17 mouse cellular contexts compared by ENCODE assay signal in genomic region chr11:50253393-50253792, GRCm38 (mm10). TPM values are rescaled to one million over a fixed set of nuclear protein-coding genes. Genes with fewer than 3 reads are reported as not detected.
DNase-seq lines count a peak whose midpoint lies in the region; ATAC-seq and TF ChIP-seq lines count a peak whose summit lies in the region.
"Had no signal": no experiment of that assay in that cellular context is flagged by ENCODE, and none has a peak within 500 bp of the region (broad histone marks: within the 10 kb centered on the region; RNA-seq: fewer than 3 reads in every experiment).

No protein-coding gene starts in this region.

- ATAC-seq in intestine, embryonic 16.5 days = 0 out of 2 replicates have a peak, but pooled peaks have one; percentile 38
- no peak for ATAC-seq in intestine, embryonic 15.5 days
- peak; percentile 50 for ATAC-seq in forebrain, postnatal 0 days
- ATAC-seq in neural tube, embryonic 15.5 days (ENCODE audit: low FRiP score) = no peak
- ATAC-seq: inflammation-experienced regulatory T-cells, adult 6 months had no signal

- H3K9me3 ChIP-seq in intestine, embryonic 16.5 days (ENCODE audit: control insufficient read depth, low read length) = no peaks in the 10 kb centered on the region
- no peaks in the 10 kb centered on the region for H3K9me3 ChIP-seq in intestine, embryonic 15.5 days
- H3K9me3 ChIP-seq in ES-Bruce4 (replicated peaks; ENCODE audit: control insufficient read depth, insufficient read depth, low read length, poor library complexity, severe bottlenecking) = no peaks in the 10 kb centered on the region
- no peaks in the 10 kb centered on the region for H3K9me3 ChIP-seq in forebrain, postnatal 0 days (ENCODE audit: low read length)
- H3K9me3 ChIP-seq in neural tube, embryonic 15.5 days (replicated peaks) = no peaks in the 10 kb centered on the region
- H3K9me3 ChIP-seq: embryonic facial prominence, embryonic 15.5 days; heart, embryonic 10.5 days; midbrain, embryonic 12.5 days had no signal

- TF ChIP-seq CTCF in C2C12 (IDR thresholded peaks at IDR 0.05; ENCODE audit: control insufficient read depth, insufficient read depth, insufficient read length) (no peak), ES-Bruce4 (IDR thresholded peaks at IDR 0.05; ENCODE audit: low read depth, low read length) (no peak)
- no peak for TF ChIP-seq CTCF in forebrain, postnatal 0 days (IDR thresholded peaks at IDR 0.05; ENCODE audit: low read depth)

- no peak overlapping the region for H3ac ChIP-seq in C2C12 (ENCODE audit: control insufficient read depth, insufficient read length, low read depth)

- TF ChIP-seq POLR2A in ES-Bruce4 (IDR thresholded peaks at IDR 0.05; ENCODE audit: insufficient read depth, low read length) = no peak

- H3K4me3 ChIP-seq in intestine, embryonic 16.5 days (ENCODE audit: low read length) = no peak overlapping the region
- H3K4me3 ChIP-seq in intestine, embryonic 15.5 days (replicated peaks) = no peak overlapping the region
- H3K4me3 ChIP-seq in C2C12 (ENCODE audit: insufficient read depth, poor library complexity, severe bottlenecking) (no peak overlapping the region), ES-Bruce4 (ENCODE audit: low read depth, low read length) (peak overlapping the region; percentile 52)
- H3K4me3 ChIP-seq in forebrain, postnatal 0 days (ENCODE audit: low read depth, low read length) = no peak overlapping the region
- no peak overlapping the region for H3K4me3 ChIP-seq in neural tube, embryonic 15.5 days (replicated peaks)
- H3K4me3 ChIP-seq: embryonic facial prominence, embryonic 15.5 days; heart, embryonic 10.5 days; midbrain, embryonic 12.5 days had no signal

- no peak for DNase-seq in forebrain, postnatal 0 days
- no peak for DNase-seq in left cerebral cortex, adult 9 months (ENCODE audit: low spot score in 2 of 2)
- no peak for DNase-seq in right cerebral cortex, postnatal 36 days (ENCODE audit: low spot score in 2 of 2)
- DNase-seq: adrenal gland, postnatal 36 days; gastrocnemius, postnatal 25 days; lung, adult 18-20 months; lung, postnatal 36 days had no signal

- H3K9ac ChIP-seq in intestine, embryonic 16.5 days (ENCODE audit: low read depth, low read length) = no peak overlapping the region
- no peak overlapping the region for H3K9ac ChIP-seq in intestine, embryonic 15.5 days
- H3K9ac ChIP-seq in ES-Bruce4 (ENCODE audit: low read depth, poor library complexity, severe bottlenecking) = peak overlapping the region; percentile 51
- no peak overlapping the region for H3K9ac ChIP-seq in forebrain, postnatal 0 days
- H3K9ac ChIP-seq in neural tube, embryonic 15.5 days (replicated peaks) = no peak overlapping the region
- H3K9ac ChIP-seq: embryonic facial prominence, embryonic 15.5 days; midbrain, embryonic 12.5 days had no signal

- H3K79me3 ChIP-seq in C2C12 (ENCODE audit: low read depth) = no peaks in the 10 kb centered on the region

- no peak overlapping the region for H3K4me2 ChIP-seq in intestine, embryonic 16.5 days (ENCODE audit: low read depth, low read length)
- no peak overlapping the region for H3K4me2 ChIP-seq in intestine, embryonic 15.5 days (replicated peaks)
- no peak overlapping the region for H3K4me2 ChIP-seq in forebrain, postnatal 0 days (ENCODE audit: low read depth)
- H3K4me2 ChIP-seq in neural tube, embryonic 15.5 days = no peak overlapping the region
- H3K4me2 ChIP-seq: embryonic facial prominence, embryonic 15.5 days; midbrain, embryonic 12.5 days had no signal

- H3K4me1 ChIP-seq in intestine, embryonic 16.5 days (ENCODE audit: control insufficient read depth, insufficient read depth, low read length) = peaks cover 5% of the 10 kb centered on the region
- peaks cover 13% of the 10 kb centered on the region; the same call in 1 of the 2 replicates for H3K4me1 ChIP-seq in intestine, embryonic 15.5 days (replicated peaks)
- peaks cover 4% of the 10 kb centered on the region for H3K4me1 ChIP-seq in ES-Bruce4 (ENCODE audit: control insufficient read depth, insufficient read depth, low read length)
- no peaks in the 10 kb centered on the region for H3K4me1 ChIP-seq in forebrain, postnatal 0 days (ENCODE audit: insufficient read depth)
- H3K4me1 ChIP-seq in neural tube, embryonic 15.5 days = no peaks in the 10 kb centered on the region
- H3K4me1 ChIP-seq: midbrain, embryonic 12.5 days had no signal

- no peak overlapping the region for H3K27ac ChIP-seq in intestine, embryonic 16.5 days (ENCODE audit: low read length)
- no peak overlapping the region for H3K27ac ChIP-seq in intestine, embryonic 15.5 days
- peak overlapping the region; percentile 86 for H3K27ac ChIP-seq in ES-Bruce4 (ENCODE audit: insufficient read depth, low read length)
- H3K27ac ChIP-seq in forebrain, postnatal 0 days (ENCODE audit: low read depth, low read length) = 0 out of 2 replicates have a peak overlapping the region, but pooled peaks have one; percentile 15
- no peak overlapping the region for H3K27ac ChIP-seq in neural tube, embryonic 15.5 days (replicated peaks)
- H3K27ac ChIP-seq: embryonic facial prominence, embryonic 15.5 days; midbrain, embryonic 12.5 days had no signal

- H3K36me3 ChIP-seq in intestine, embryonic 16.5 days (ENCODE audit: control insufficient read depth, insufficient read depth, low read length) = peaks cover 14% of the 10 kb centered on the region
- peaks cover 10% of the 10 kb centered on the region for H3K36me3 ChIP-seq in intestine, embryonic 15.5 days
- H3K36me3 ChIP-seq in C2C12 (ENCODE audit: control insufficient read depth, insufficient read depth) = peaks cover 28% of the 10 kb centered on the region
- no peaks in the 10 kb centered on the region; the same call in 1 of the 2 replicates for H3K36me3 ChIP-seq in ES-Bruce4 (ENCODE audit: control insufficient read depth, insufficient read depth, low read length, poor library complexity, severe bottlenecking)
- peaks cover 25% of the 10 kb centered on the region for H3K36me3 ChIP-seq in forebrain, postnatal 0 days (ENCODE audit: insufficient read depth)
- H3K36me3 ChIP-seq in neural tube, embryonic 15.5 days = peaks cover 25% of the 10 kb centered on the region

- WGBS in intestine, embryonic 16.5 days = 59% methylated on average over 1 of the region's 1 CpGs
- 41% methylated on average over 1 of the region's 1 CpGs for WGBS in intestine, embryonic 15.5 days
- WGBS in forebrain, postnatal 0 days = 48% methylated on average over 1 of the region's 1 CpGs
- WGBS in neural tube, embryonic 15.5 days = 65% methylated on average over 1 of the region's 1 CpGs

- H3K79me2 ChIP-seq in C2C12 (ENCODE audit: control insufficient read depth, insufficient read depth) = no peaks in the 10 kb centered on the region

- TF ChIP-seq EP300 in ES-Bruce4 (IDR thresholded peaks at IDR 0.05; ENCODE audit: insufficient read depth, low read depth, low read length) = no peak

- H3K27me3 ChIP-seq in intestine, embryonic 16.5 days (replicated peaks; ENCODE audit: control insufficient read depth, insufficient read depth, low read length) = no peaks in the 10 kb centered on the region
- H3K27me3 ChIP-seq in intestine, embryonic 15.5 days (replicated peaks) = no peaks in the 10 kb centered on the region
- no peaks in the 10 kb centered on the region for H3K27me3 ChIP-seq in C2C12 (ENCODE audit: control insufficient read depth, insufficient read depth, insufficient read length)
- no peaks in the 10 kb centered on the region for H3K27me3 ChIP-seq in ES-Bruce4 (ENCODE audit: control insufficient read depth, insufficient read depth, low read length, poor library complexity, severe bottlenecking)
- H3K27me3 ChIP-seq in forebrain, postnatal 0 days (ENCODE audit: insufficient read depth, low read length) = no peaks in the 10 kb centered on the region
- H3K27me3 ChIP-seq in neural tube, embryonic 15.5 days (replicated peaks) = no peaks in the 10 kb centered on the region
- H3K27me3 ChIP-seq: CH12.LX; embryonic facial prominence, embryonic 15.5 days; midbrain, embryonic 12.5 days had no signal

RNA-seq across cellular contexts. Expression of gene Ltc4s, which starts 15.0 kb away (rescaled TPM):
- polyA plus RNA-seq in intestine, embryonic 16.5 days (2015; fragmentation: Nextera tagmentation; extraction: Ambion mirVana) = 4.3 and 5.1 TPM in 2 replicates
- polyA plus RNA-seq in intestine, embryonic 15.5 days (2015; fragmentation: Nextera tagmentation; extraction: Ambion mirVana) = 3.9 and 4.2 TPM in 2 replicates
- 1.3 TPM for polyA plus RNA-seq in C2C12 (2012; fragmentation: generic; extraction: Trizol)
- polyA plus RNA-seq in ES-Bruce4 (2011; ENCODE audit: insufficient read depth, insufficient read length, low read depth, missing spikeins) = 2.7 and 3.1 TPM in 2 replicates
- total RNA-seq in forebrain, postnatal 0 days (2014; rRNA removed) = 1.5 and 6.1 TPM in 2 replicates
- 6.1 TPM in 2 replicates for polyA plus RNA-seq in forebrain, postnatal 0 days (2015; fragmentation: Nextera tagmentation; extraction: Ambion mirVana)
- 2.9 and 3.7 TPM in 2 replicates for polyA plus RNA-seq in neural tube, embryonic 15.5 days (2015; fragmentation: Nextera tagmentation; extraction: Ambion mirVana)
- polyA plus RNA-seq: inflammation-experienced regulatory T-cells, adult 6 months had no signal

RNA-seq across cellular contexts. Expression of gene Maml1, which starts 38.7 kb away (rescaled TPM):
- 2.9 and 3.0 TPM in 2 replicates for polyA plus RNA-seq in intestine, embryonic 16.5 days (2015; fragmentation: Nextera tagmentation; extraction: Ambion mirVana)
- polyA plus RNA-seq in intestine, embryonic 15.5 days (2015; fragmentation: Nextera tagmentation; extraction: Ambion mirVana) = 4.1 and 4.3 TPM in 2 replicates
- polyA plus RNA-seq in C2C12 (2012; fragmentation: generic; extraction: Trizol) (14.8 TPM), ES-Bruce4 (2011; ENCODE audit: insufficient read depth, insufficient read length, low read depth, missing spikeins) (13.7 and 14.1 TPM in 2 replicates)
- total RNA-seq in forebrain, postnatal 0 days (2014; rRNA removed) = 8.2 and 10.8 TPM in 2 replicates
- polyA plus RNA-seq in forebrain, postnatal 0 days (2015; fragmentation: Nextera tagmentation; extraction: Ambion mirVana) = 1.5 and 1.6 TPM in 2 replicates
- polyA plus RNA-seq in neural tube, embryonic 15.5 days (2015; fragmentation: Nextera tagmentation; extraction: Ambion mirVana) = 2.5 and 2.6 TPM in 2 replicates

RNA-seq across cellular contexts. Expression of gene Mgat4b, which starts 42.7 kb away (rescaled TPM):
- polyA plus RNA-seq in intestine, embryonic 16.5 days (2015; fragmentation: Nextera tagmentation; extraction: Ambion mirVana) = 7.6 and 8.2 TPM in 2 replicates
- 29.5 and 31.5 TPM in 2 replicates for polyA plus RNA-seq in intestine, embryonic 15.5 days (2015; fragmentation: Nextera tagmentation; extraction: Ambion mirVana)
- polyA plus RNA-seq in C2C12 (2012; fragmentation: generic; extraction: Trizol) = 139 TPM
- polyA plus RNA-seq in ES-Bruce4 (2011; ENCODE audit: insufficient read depth, insufficient read length, low read depth, missing spikeins) = 30.8 and 37.0 TPM in 2 replicates
- total RNA-seq in forebrain, postnatal 0 days (2014; rRNA removed) = 106 and 107 TPM in 2 replicates
- polyA plus RNA-seq in forebrain, postnatal 0 days (2015; fragmentation: Nextera tagmentation; extraction: Ambion mirVana) = 75.4 and 91.8 TPM in 2 replicates
- 50.2 and 63.8 TPM in 2 replicates for polyA plus RNA-seq in neural tube, embryonic 15.5 days (2015; fragmentation: Nextera tagmentation; extraction: Ambion mirVana)

RNA-seq across cellular contexts. Expression of gene Sqstm1, which starts 42.8 kb away (rescaled TPM):
- polyA plus RNA-seq in intestine, embryonic 16.5 days (2015; fragmentation: Nextera tagmentation; extraction: Ambion mirVana) = 193 and 196 TPM in 2 replicates
- polyA plus RNA-seq in intestine, embryonic 15.5 days (2015; fragmentation: Nextera tagmentation; extraction: Ambion mirVana) = 189 and 205 TPM in 2 replicates
- polyA plus RNA-seq in C2C12 (2012; fragmentation: generic; extraction: Trizol) = 660 TPM
- polyA plus RNA-seq in ES-Bruce4 (2011; ENCODE audit: insufficient read depth, insufficient read length, low read depth, missing spikeins) = 208 and 259 TPM in 2 replicates
- total RNA-seq in forebrain, postnatal 0 days (2014; rRNA removed) = 303 and 330 TPM in 2 replicates
- 413 and 423 TPM in 2 replicates for polyA plus RNA-seq in forebrain, postnatal 0 days (2015; fragmentation: Nextera tagmentation; extraction: Ambion mirVana)
- polyA plus RNA-seq in neural tube, embryonic 15.5 days (2015; fragmentation: Nextera tagmentation; extraction: Ambion mirVana) = 421 and 450 TPM in 2 replicates

Comparison
In these comparisons a context has a peak if more than half of its experiments do, and no peak if none do; other contexts are left out.
1. ATAC-seq: peak in intestine, embryonic 16.5 days (single experiment) and forebrain, postnatal 0 days (single experiment); none in intestine, embryonic 15.5 days (single experiment) and neural tube, embryonic 15.5 days (single experiment).
2. H3K27ac ChIP-seq: peak in ES-Bruce4 (single experiment) and forebrain, postnatal 0 days (single experiment); none in intestine, embryonic 16.5 days (single experiment), intestine, embryonic 15.5 days (single experiment) and neural tube, embryonic 15.5 days (single experiment).